Mouse (Mus musculus) liver, postnatal 0 days (tissue): ENCODE results near the gene Slc3a2.

ENCODE experiments used
- CTCF ChIP-seq: sonication (generic); IDR thresholded peaks from 2 replicates; pipeline ENCODE4 v1.5.1; 2016; ENCODE audit warnings: antibody characterized with exemption, low read depth
- EP300 ChIP-seq: IDR thresholded peaks from 2 replicates; pipeline ENCODE4 v1.6.1; 2016; ENCODE audit warnings: antibody characterized with exemption, low read depth, mild to moderate bottlenecking

GRCm38 (mm10) chr19:8765562-8765961 is 42.4 kb upstream of the Slc3a2 start:
- TF ChIP-seq CTCF (no peak), EP300 (no peak)
